Mouse (Mus musculus): ENCODE measurements around the gene Mbd4. TPM values are rescaled to one million over a fixed set of nuclear protein-coding genes. Genes with fewer than 3 reads are reported as not detected.

Mbd4 gene
- total RNA-seq, 1 experiment from 2014 or later = 9.7 TPM

DNA sequence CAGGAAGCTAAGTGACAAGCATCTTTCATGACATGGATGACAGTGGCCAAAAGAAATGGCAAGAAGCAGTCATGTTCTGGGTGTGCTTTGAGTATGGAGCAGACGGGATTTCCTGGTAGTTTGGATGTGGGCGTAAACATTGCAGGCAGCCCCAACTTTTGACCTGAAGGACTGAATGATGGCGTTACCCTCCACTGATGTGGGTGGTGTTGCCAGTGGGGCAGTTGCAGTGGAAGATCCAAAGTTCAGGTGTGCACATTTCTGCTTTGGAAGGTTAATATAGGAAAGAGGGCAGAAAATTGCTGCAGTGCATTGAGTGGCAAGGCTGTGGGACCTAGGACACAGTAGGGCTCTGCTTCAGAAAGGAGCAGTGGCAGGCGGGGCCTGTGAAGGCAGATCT lies 12.1 kb upstream of the Mbd4 start:
- ATAC-seq (replicated peaks; ENCODE audit: insufficient number of reproducible peaks, low FRiP score, low TSS enrichment, poor library complexity, severe bottlenecking) = no peak

DNA sequence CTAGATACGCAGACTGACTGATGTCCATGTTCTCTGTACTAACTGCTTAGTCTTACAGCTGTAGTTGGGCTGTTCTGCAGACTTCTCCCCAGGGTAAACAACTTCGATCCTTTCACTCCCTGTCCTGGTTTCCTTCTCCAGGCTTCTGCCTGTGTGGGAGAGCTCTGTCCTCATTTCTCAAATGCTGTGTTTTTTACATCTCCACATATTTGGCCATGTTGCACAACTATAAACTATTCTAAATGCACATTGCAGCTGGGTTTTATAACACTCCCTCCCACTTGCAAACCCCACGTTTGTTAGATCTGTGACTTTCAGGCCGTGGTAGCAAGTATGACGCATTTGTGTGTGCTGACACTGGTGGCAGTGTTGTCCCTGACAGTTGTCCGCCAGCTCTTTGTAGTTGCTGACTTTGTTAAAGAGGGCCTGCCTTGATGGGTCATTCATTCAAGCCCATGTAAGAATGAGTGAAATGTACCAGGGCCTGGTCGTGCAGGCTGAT lies 10.2 kb upstream of the Mbd4 start:
- no peak for ATAC-seq (replicated peaks; ENCODE audit: insufficient number of reproducible peaks, low FRiP score, low TSS enrichment, poor library complexity, severe bottlenecking)

DNA sequence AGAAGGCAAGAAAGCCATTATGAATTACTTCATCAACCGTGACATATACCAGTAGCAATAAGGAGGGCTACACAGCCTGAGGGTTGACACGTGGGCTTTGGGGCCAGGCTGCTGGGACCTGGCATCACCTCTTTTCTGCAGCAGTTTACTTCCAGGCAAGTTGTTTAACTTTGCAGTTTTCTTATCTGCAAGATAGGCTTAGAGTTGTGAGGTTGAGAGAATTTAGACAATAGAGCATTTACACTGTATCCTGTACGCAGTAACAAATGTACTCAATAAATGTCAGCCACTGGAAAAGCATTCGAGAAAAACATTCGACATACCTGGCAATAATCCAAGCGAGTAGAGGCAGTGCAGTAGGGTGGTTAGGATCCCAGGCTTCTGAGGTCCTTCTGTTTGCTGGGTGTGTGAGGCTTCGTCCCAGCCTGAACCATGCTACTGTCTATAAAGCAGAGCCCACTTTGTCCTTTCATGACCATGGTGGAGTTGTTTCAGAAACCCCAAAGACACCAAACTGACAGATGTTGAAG lies 6.9 kb upstream of the Mbd4 start:
- ATAC-seq (replicated peaks; ENCODE audit: insufficient number of reproducible peaks, low FRiP score, low TSS enrichment, poor library complexity, severe bottlenecking) = no peak

DNA sequence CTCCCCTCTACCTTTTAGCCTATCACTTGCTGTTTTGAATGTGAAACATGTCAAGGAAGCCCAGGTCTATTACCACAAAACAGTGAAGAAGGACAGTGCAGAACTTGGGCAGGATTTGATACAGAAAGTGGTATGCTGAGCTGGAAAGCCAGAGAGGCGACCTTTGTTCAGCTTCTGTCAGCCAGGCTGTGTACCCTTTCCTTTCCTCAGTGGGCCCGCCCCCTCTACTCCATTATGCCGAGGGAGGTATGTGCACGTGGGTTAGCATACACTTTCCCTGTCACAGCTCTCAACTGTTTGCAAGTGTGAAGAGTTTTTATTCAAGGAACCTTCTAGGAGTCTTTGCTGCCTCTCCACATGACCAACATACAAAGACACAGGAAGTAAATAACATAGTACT lies 6.1 kb upstream of the Mbd4 start:
- ATAC-seq (replicated peaks; ENCODE audit: insufficient number of reproducible peaks, low FRiP score, low TSS enrichment, poor library complexity, severe bottlenecking) = no peak

DNA sequence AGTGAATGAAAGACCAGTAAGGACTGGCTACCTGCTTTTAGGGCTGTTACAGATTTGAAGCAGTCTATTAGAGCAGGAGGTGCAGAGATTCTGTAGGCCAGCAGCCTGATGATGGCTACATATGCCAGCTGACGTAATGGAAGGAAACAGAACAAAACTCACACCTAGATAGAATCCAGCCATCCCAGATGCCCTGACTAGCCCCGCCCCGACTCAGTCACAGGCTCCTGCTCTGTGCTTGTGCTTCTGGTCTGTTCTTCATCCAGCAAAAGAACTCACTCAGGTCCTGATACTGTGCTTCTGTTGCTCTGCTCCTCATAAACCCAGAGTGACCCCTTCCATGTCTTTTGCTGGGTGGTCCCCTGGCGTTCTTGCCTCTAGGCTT lies 3.2 kb upstream of the Mbd4 start:
- ATAC-seq (replicated peaks; ENCODE audit: insufficient number of reproducible peaks, low FRiP score, low TSS enrichment, poor library complexity, severe bottlenecking) = no peak

DNA sequence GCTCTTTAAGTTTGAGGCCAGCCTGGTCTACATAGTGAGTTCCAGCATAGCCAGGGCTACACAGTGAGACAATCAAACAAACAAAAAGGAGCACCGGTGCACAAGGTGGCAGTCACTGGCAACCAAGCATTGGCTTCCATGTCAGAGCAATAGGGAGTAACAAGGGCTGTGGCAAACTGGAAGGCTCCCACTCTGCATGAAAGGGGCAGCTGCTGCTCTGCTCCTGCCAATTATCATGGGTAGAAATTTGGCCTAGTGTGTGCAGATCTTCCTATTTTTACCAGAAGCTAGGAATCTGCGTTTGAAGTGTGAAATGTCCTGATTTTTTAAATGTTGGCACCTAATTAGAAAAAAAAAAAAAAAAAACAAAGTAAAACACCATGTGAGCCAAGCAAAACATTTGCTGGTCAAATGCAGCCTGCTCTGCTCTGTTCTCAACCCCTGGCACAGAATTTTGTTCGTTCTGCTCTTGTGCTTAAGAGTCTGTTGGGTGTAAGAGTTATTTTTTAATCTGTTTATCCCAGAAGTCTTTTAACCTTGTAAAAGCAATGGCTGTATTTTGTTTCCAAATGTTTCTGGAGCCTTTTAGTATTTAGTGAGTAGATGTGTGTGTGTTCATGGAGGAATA lies 2.7 kb upstream of the Mbd4 start:
- no peak for ATAC-seq (replicated peaks; ENCODE audit: insufficient number of reproducible peaks, low FRiP score, low TSS enrichment, poor library complexity, severe bottlenecking)

DNA sequence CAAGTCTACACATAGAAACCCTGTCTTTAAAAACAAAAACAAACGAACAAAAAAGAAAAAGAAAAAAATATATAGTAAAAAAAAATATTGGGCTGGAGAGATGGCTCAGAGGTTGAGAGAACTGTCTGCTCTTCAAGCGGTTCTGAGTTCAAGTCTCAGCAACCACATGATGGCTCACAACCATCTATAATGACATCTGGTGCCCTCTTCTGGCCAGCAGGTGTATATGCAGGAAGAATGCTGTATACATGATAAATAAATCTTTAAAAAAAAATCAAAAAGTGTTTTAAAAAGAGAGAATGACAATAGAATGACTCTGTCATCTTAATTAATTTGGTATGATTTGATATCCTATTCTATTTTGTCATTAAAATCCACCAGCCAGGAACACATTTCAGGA lies 1.3 kb upstream of the Mbd4 start:
- no peak for ATAC-seq (replicated peaks; ENCODE audit: insufficient number of reproducible peaks, low FRiP score, low TSS enrichment, poor library complexity, severe bottlenecking)

DNA sequence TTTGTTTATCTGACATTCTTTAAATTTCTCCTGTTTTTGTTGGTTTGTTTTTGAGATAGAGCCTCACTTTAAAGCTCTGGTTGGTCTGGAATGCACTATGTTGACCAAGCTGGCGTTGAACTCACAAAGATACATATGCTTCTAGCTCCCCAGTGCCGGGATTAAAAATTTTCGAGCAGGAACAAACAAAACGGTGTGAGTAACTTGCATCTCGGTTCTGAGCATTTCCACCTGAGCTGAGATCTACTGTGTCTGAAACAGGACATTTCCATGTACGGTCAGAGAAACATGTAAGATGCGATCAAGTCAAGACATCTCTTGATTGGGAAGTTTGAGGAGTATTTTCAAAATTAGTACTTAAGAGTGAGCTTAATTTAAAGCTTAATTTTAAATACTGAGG lies 814 bp upstream of the Mbd4 start:
- no peak for ATAC-seq (replicated peaks; ENCODE audit: insufficient number of reproducible peaks, low FRiP score, low TSS enrichment, poor library complexity, severe bottlenecking)

DNA sequence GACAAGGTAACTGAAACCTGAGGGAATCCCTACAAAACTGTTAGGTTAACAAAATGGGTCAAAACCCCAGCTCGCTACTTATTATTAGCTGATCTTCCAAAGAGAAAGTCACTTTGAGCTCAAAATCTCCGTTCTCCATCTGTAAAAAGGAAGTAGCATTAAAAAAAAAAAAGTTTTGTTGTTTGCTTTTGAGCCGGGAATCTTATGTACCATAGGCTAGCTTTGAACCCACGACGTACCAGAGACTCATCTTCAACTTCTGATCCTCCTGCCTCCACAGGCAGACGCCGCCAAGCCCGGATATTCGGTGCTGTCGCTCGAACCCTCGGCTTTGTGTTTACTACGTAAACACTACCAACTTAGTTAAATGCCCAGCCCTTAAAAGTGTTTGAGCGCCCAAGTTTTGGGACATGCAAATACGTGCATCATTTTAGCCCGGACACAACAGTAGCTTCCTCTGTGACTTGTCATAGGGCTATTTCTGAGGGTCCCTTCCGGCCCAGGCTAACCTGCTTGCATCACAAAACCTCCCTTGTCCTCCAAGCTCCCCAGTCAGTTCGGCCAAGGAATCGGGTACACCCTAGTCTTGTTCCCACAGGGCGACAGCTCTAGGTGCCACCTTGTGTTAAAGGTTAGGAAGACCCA lies 603 bp downstream of the Mbd4 start:
- ATAC-seq (replicated peaks; ENCODE audit: insufficient number of reproducible peaks, low FRiP score, low TSS enrichment, poor library complexity, severe bottlenecking) = no peak

DNA sequence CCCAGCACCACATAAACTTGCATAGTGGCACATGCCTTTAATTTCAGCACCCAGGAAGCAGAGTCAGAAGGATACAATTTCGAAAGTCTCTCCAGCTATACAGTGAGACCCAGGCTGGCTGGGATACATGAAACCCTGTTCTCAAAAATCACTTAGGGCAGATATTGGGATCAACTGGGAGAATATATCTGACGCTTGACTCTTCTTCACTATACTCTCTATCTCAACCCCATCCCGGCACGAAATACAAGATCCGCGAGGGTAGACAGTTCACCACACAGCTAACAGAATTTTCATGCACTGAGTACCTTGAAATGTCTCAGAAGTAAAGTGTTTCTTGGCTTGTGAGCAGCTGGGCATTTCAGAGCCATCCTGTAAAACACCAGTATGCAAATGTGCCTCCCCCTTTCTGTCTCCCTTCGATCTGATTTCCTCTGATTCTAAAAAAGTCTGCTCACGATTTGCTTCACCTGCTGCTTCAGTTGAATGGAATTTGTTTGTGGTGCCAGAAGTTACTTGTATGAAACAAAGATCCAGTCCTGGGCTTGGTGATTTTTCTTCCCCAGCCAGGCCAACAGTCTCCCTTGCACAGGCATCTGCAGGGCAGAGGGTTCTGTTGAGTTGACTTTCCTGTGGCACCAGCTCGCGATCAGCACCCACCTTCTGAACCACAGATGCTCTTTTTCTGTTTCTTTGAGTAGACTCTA lies 4.4 kb downstream of the Mbd4 start:
- no peak for ATAC-seq (replicated peaks; ENCODE audit: insufficient number of reproducible peaks, low FRiP score, low TSS enrichment, poor library complexity, severe bottlenecking)

DNA sequence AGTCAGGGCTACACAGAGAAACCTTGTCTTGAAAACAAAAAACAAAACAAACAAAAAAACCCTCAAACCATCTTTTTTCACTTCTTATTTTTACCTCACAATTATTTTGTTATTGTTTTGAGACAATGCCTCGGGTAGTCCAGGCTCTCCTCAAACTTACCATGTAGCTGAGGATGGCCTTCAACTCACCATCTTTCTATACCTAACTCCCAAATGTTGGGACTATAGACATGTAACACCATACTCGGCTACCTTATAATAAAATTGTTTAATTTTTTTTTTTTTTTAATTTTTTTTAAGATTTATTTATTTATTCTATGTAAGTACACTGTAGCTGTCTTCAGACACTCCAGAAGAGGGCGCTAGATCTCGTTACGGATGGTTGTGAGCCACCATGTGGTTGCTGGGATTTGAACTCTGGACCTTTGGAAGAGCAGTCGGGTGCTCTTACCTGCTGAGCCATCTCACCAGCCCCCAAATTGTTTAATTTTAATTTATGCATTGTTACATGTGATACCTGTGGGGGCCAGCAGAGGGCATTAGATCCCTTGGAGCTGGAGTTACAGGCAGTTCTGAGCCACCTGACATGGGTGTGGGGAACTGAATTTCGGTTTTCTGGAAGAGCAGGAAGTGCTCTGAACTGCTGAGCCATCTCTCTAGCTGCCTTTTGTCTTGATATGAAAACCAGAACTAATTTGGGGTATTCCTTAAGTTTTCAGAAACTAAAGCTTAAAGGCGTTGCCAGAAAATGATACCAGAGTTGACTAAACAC lies 6.3 kb downstream of the Mbd4 start:
- peak; percentile 81 for ATAC-seq (replicated peaks; ENCODE audit: insufficient number of reproducible peaks, low FRiP score, low TSS enrichment, poor library complexity, severe bottlenecking)

DNA sequence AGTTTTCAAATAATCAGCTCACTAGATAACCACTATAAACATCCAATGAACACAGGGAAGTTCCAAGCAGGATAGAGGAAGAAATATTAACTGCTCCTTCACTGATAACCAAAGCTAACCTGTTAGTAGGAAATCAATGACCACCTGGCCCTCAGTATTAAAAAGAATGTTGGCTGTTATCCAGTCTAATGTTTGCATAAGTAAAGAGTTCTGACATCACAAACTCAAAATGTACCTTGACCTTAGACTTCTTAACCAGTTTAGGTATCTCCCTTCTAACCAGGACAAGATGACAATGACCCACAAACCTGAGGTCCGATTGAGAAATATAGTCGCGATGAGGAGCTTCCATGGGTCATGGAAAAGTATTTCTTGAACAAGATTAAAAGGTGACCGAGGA lies 8.2 kb downstream of the Mbd4 start:
- no peak for ATAC-seq (replicated peaks; ENCODE audit: insufficient number of reproducible peaks, low FRiP score, low TSS enrichment, poor library complexity, severe bottlenecking)

DNA sequence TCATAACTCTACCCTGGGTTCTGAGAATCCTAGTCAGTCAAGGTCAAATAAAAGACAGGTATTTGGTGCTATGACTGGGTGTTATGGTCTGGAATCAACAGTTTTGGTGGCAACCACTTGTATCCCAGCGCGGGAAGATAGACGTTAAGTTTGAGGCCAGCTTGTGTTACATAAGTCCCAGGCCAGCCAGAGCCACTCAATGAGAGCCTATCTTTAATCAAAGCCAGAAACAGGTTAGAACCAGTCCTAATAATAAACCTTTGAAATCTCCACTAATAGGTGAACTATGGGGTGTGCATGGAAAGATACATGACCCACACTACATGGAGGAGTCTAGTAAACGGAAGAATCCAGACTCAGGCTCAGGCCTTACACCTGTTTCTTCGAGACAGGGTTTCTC lies 14.4 kb downstream of the Mbd4 start:
- no peak for ATAC-seq (replicated peaks; ENCODE audit: insufficient number of reproducible peaks, low FRiP score, low TSS enrichment, poor library complexity, severe bottlenecking)

DNA sequence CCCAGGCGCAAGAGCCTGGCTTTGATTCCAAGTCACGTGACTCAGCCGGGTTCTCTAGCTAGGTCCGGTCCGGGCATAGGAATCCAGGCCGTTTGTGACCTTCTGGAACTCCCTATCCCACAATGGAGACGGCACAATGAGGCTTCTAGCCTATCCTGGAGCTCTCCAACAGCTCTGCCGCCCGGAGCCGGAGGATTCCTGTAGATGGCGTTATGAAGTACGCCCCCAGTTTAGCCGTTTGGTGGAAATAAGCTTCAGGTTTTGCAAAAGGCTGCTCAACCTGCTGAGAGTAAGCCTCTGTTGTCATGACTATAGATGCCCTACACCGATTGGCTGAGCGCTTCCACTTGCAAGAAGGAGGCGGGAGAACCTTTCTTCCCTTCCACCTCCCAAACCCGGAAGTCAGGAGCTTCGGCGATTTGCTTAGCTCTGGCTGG lies 15.0 kb downstream of the Mbd4 start, which contains the start of gene Efcab12:
Gene Efcab12, minus strand, starts transcription at position 252 of the 437 bp plus-strand sequence.
- peak; percentile 88 for ATAC-seq (replicated peaks; ENCODE audit: insufficient number of reproducible peaks, low FRiP score, low TSS enrichment, poor library complexity, severe bottlenecking)

DNA sequence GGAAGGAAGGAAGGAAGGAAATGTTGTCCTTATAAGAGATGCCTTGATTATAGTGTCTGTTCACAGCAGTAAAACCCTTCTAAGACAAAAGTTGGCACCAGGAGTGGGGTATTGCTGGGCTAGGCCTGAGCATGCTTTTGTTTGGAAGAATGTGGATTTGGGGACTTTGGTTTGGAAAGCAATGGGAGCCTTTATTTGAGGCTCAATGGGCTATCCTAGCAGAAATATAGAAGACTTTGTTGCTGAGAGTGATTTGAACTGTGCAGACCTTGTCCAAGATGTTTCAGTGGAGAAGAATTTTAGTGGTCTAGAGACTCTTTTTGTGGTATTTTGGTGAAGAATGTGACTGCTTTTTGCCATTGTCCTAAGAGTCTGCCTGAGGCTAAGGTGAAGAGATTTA lies 19.3 kb downstream of the Mbd4 start:
- no peak for ATAC-seq (replicated peaks; ENCODE audit: insufficient number of reproducible peaks, low FRiP score, low TSS enrichment, poor library complexity, severe bottlenecking)

DNA sequence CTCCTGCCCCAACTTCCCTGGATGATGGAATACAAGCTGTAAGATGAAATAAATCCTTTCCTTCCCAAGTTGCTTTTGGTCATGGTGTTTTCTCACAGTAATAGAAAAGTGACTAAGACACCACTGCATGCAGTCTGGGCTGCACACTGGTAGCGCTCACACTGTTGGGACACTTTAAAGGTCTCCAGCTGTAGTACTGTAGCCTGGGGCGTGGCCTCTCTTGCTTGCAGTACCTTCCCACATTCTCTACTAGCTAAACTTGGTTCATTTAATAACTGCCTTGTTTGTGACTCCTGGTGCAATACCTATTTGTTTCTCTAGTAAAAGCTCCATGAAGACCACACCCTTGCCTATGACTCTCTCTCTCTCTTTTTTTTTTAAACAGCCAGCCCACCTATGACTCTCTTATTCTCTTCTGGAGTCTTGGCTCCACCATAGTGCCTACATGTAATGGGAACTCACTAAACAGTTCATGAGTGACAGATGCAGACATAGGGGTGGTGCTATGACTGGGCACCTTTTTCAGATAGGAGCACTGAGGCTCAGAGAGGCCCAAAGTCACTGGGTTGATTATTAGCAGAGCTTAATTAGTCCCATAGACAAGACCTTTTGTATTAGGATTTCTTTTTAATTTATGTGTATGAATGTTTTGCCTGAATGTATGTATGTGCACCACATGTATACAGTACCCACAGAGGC lies 20.9 kb downstream of the Mbd4 start:
- ATAC-seq (replicated peaks; ENCODE audit: insufficient number of reproducible peaks, low FRiP score, low TSS enrichment, poor library complexity, severe bottlenecking) = no peak

DNA sequence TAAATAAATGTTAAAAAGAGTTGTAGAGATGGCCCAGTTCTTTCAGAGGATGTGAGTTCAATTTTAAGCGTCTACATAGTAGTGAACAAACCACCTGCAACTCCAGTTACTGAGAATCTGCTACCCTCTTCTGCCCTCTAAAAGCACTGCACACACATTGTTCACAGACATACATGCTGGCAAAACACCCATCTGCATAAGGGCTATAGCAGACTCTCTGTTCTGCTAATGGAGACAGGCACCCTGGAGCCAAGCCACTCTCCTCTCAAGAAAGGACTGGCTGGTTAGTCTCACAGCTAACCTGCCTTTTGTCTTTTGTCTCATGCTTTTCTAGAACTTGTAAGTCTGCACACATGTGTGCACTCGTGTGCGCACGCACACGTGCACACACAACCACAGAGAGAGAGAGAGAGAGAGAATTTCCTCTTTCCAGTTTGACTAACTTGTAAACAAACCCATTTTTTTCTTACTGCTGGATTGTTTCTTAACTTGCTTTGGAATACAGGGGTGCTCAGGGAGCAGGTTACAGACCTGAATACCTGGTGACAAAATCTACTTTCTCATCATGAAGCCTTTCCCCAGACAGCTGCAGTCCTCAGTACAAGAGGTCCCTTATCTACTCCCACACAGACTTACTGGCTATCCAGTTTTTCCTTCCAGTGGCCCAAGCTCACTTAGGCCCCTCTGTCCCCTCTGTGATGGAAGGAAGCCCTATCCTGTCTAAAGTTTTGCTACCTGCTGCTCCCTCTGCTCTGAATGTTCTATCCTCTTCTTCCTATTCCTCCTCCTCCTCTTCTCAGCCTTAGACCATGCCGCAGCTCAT lies 22.2 kb downstream of the Mbd4 start:
- ATAC-seq (replicated peaks; ENCODE audit: insufficient number of reproducible peaks, low FRiP score, low TSS enrichment, poor library complexity, severe bottlenecking) = no peak
